Mouse (Mus musculus) embryo, embryonic 11 days (tissue): ENCODE data around the gene Cdk15.
A peak's percentile ranks its signal among the peaks of the same experiment; 100 is the strongest.

Source experiments
- DNase-seq: peaks from one replicate; pipeline ENCODE4 v3.0.0-alpha.2; 2015

Cdk15 gene

GRCm38 (mm10) chr1:59286316-59286850, 29.7 kb downstream of the Cdk15 start:
- no peak for DNase-seq

DNA sequence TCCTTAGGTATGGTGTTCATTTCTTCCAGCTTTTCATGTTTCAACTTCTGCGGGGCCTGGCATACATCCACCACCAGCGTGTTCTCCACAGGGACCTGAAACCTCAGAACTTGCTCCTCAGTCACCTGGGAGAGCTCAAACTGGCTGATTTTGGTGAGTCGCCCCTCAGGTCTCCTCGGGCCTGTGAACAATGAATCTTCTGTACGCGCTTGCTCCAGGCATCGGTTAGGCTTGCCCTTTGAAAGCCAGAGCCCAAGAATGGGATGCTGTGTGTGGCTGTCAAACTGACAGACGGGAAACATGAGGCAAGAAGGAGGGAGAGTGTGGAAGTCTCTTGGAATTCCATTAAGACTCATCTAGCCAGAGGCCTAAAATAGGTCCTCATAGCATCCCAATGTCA, 31.0 kb downstream of the Cdk15 start:
- DNase-seq, result peak; percentile 60

GRCm38 (mm10) chr1:59291652-59292051, 34.9 kb downstream of the Cdk15 start:
- peak; percentile 42 for DNase-seq

GRCm38 (mm10) chr1:59295769-59296168, 39.1 kb downstream of the Cdk15 start:
- DNase-seq, result no peak

- no peak for DNase-seq
Observed at GRCm38 (mm10) chr1:59297167-59297566, 40.5 kb downstream of the Cdk15 start.

DNA sequence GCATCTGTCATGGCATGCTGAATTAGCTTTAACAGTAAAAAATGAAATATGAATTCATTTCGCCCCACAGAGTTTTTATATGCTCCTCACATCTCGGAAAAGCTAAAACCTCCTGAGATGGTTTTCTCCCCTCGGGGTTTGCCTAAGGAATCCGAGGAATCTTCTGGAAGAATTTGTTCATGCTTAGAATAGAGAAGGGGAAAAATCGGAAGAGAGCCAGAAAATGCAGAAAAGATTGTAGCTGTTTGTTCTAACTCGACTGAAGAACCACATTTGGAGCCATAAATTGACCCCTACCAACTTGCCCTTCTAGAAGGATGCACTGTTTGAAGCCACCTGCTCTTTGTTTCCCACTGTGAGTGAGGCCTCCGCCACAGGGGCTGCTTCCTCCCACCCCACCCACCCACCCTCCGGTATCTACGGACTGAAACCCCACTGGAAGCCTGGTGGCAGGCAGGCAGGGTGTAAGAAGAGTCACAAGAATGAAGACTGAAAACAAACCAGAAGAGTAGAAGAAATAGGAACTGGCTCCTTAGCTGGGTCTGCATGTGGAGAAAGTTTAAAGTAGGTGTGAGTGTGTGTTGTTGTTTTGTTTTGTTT, 41.9 kb downstream of the Cdk15 start:
- DNase-seq, result no peak

GRCm38 (mm10) chr1:59307310-59307709, 50.6 kb downstream of the Cdk15 start:
- DNase-seq, result no peak

DNA sequence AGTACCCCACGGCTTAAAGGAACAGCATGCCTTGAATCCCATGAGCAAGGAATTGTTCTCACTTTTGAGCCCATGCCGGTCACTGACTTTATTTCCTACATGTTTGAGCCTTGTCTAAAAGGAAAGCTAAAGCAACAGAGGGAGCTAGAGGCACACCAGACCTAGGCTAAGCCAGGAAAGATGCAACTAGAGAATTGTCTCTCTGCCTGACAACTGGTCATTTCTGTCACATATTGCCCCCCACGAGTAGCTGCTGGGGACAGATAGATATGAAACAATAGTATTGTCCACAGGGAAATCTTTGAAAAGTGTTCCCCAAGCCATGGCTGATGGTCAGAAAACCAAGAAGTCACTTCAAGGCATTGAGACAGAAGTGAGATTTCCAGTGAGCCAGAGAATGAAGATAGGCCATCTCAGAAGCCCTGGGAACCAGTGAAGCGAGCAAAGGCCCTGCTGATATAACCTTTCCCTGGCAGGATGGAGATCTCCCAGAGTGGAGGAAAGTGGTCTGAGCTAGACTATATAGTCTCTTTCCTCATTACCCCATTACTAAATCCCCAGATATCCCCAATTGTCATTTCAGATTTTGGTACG, 54.7 kb downstream of the Cdk15 start:
- no peak for DNase-seq

DNA sequence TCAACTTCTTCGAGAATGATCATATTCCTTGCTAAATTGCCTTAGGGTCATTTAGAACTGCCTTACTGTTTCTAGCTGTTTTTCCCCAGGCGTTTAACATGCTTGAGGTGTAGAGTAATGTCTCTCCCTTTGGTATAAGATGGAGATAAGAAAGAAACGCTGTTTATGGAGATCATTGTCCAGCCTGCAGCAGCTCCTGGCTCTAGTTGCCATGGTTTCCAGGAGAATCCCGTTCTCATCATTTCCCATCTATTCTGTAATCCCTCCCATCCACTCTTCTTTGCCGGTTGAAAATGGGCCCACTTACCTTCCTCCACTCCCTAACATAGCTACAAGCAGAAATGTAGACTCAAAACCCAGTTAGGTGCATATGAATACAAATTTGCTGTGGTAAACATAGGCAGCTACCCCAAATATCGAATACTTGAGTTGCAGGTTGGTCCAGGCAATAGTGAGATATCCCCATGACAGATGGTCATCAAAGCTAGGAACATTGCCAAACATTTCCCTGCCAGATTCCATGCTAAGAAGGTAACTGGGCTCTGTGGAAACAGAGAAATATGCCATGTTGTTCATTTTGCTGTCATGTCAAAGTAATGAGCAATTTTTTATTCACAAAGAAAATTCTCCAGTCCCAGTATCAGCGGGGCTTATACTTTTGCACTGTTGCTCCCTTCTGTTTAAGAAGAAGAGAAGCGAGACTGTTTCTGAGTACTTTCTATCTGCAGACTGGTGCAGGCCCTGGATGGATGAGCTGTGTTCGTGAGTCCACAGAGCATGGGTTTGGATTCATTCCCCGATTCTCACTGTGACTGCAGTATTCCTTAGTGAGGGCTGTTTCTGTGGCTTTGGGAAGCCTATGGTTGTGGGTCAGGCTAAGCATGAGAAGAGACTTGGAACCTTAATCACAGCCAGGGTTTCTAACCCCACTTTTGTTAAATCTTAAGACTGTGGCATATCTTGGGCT, 55.8 kb downstream of the Cdk15 start:
- no peak for DNase-seq

DNA sequence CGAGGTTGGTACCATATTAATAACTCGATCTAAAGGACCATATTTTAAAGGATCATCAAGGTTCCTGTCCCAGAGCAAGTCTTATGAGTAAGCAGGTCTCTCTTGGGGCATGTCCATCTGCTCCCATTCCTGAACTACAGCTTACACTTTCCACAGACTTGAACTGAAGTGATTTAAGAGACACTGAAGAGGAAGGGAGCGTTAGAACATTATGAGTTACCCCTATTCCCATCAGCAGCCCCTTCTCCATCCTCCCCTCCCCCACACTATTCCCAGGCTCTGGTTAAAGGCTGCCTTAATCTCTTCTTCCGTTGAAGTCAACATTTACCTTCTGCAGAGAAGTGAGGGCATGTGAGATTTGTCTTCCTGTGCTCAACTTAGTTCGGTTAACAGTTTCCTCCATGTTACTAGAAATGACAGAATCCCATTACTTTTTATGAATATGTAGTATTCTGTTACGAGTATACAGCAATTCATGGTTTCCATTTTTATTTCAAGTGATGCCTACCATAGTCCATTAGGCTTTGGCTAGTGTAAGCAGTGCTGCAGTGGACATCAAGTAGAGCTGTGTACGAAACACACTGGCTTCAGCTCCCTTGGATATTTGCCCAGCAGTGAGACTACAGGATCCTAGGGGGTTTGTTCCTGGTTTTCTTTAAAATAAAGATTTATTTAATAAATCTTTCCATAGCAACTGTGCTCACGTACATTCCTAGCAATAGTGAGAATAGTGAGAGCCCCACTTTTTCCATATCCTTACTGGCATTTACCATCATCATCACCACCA, 56.6 kb downstream of the Cdk15 start:
- no peak for DNase-seq

GRCm38 (mm10) chr1:59315057-59315807, 58.5 kb downstream of the Cdk15 start:
- DNase-seq, result peak; percentile 77

GRCm38 (mm10) chr1:59316031-59316385, 59.3 kb downstream of the Cdk15 start:
- DNase-seq, result peak; percentile 64

- peak; percentile 80 for DNase-seq
Observed at GRCm38 (mm10) chr1:59316386-59317051, 59.8 kb downstream of the Cdk15 start.

DNA sequence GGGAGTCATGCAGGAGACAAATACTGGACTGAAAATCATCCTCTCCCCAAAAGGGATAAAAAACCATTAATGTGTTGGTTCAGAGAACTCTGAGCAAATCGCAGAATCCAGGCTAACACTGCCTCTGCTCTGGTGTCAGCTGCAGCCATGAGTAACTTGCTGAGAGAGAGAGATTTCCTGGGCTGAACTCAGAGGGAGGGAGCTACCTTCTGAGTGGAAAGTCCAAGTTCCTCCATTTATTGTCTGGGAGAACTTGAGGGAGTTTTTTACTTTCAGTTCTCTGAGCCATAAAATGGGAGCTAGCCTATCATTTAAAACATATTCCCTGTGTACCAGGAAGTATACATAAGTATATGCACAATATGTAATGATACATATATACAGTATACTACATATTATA, 60.7 kb downstream of the Cdk15 start:
- no peak for DNase-seq

- no peak for DNase-seq
Observed at GRCm38 (mm10) chr1:59318878-59319277, 62.2 kb downstream of the Cdk15 start.

DNA sequence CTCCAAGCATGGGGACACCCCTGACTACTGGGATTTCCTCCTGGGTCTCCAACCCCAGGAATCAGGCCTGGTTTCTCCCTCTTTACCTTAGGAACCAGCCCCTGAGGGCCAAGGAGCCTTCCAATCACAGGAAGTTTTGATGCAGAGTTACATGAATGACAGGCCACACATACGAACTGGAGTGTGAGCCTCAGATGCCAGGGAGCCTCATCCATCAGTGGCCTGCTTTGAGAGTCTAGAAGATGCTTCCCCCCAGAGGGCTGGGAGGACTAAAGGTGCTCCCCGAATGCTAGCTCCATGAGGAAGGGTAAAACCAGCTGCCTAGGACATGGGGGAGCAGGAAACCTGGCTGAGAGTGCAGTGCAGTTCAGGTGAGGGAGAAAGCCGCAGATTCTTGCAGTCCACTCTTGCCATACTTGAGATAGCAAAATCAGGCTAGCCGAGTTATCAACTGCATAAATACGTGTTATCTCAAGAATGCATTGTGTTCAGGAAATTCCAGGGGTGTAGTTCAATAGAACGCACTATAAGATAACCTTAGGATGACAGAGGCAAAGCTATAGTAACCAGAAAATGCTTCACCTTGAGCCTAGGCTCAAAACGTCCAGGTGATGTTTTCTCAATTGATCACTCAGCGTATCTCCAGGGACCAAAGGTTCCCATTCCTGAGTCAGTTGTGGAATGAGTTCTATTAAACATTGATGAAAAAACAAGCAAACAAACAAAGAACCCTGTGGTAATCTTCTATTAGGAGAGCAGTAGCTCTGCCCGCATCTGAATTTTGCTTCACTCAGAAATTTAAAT, 64.6 kb downstream of the Cdk15 start:
- no peak for DNase-seq

- peak; percentile 82 for DNase-seq
Observed at GRCm38 (mm10) chr1:59321880-59322836, 65.5 kb downstream of the Cdk15 start.

DNA sequence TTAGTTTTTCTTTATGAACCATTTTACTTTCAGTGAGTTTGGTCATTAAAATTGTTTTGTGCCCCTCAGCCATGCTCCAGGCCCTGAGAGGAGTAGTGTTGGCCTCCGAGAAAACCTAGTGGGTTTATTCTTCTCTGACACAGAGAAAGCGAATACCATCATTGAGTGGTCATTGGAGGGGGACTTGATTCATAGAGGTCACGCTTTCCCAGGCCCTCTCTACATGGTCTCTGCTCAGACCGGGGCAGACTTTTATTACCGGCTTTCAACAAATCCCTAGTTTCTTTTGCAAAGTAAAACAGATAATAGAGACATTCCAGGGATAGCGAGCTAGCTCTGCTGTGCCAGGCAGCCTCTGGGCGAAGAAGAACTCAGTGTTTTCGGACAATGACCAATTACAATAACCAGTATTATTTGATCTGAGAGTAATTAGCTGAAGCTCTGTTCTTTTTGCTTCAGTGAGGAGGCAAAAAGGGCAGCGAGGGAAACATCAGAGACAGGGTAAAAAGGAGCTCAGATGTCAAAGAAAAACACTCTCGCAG, 70.2 kb downstream of the Cdk15 start:
- peak; percentile 65 for DNase-seq
